Mouse (Mus musculus) bone marrow macrophage, adult 2 months (primary cell): Measurements from ENCODE around the gene Slc38a11. TPM values are rescaled to one million over a fixed set of nuclear protein-coding genes. Genes with fewer than 3 reads are reported as not detected.

Experiments used
- H3K27ac ChIP-seq: 2 replicates; pipeline ENCODE4 v1.5.1; 2012; ENCODE audit warnings: low read depth, low read length; ENCODE audit not compliant: insufficient read depth
- H3K4me1 ChIP-seq: 2 replicates; pipeline ENCODE4 v1.6.1; 2012; ENCODE audit warnings: low read length; ENCODE audit not compliant: control insufficient read depth, insufficient read depth
- H3K4me3 ChIP-seq: 2 replicates; pipeline ENCODE4 v1.5.1; 2012; ENCODE audit warnings: mild to moderate bottlenecking, low read length, moderate library complexity; ENCODE audit not compliant: insufficient read depth
- CTCF ChIP-seq: IDR thresholded peaks from 2 replicates; pipeline ENCODE4 v1.5.1; 2012; ENCODE audit warnings: low read depth, mild to moderate bottlenecking, low read length, moderate library complexity
- POLR2A ChIP-seq: IDR thresholded peaks from 2 replicates; pipeline ENCODE4 v1.6.1; 2012; ENCODE audit warnings: mild to moderate bottlenecking, low read depth, low read length, borderline replicate concordance
- polyA plus RNA-seq: library from polyadenylated mRNA; stranded (reverse); fragments of >200 nt; gene quantifications from 2 replicates; pipeline ENCODE4 v1.2.4, GENCODE M21; 2012; ENCODE audit not compliant: missing spikeins, insufficient read depth, insufficient read length

Gene Slc38a11
- polyA plus RNA-seq, 1 experiment = not detected

- Histone ChIP-seq H3K4me3 (no peak overlapping the region), H3K4me1 (no peaks in the 10 kb centered on the region), H3K27ac (no peak overlapping the region)
- TF ChIP-seq CTCF (no peak), POLR2A (no peak)
These were observed 74.1 kb downstream of the Slc38a11 start for GRCm38 (mm10) chr2:65289721-65290120.

GRCm38 (mm10) chr2:65288696-65289095, 75.1 kb downstream of the Slc38a11 start:
- Histone ChIP-seq H3K27ac (no peak overlapping the region), H3K4me3 (no peak overlapping the region), H3K4me1 (no peaks in the 10 kb centered on the region)
- TF ChIP-seq POLR2A = no peak
- TF ChIP-seq CTCF = no peak

- TF ChIP-seq POLR2A = no peak
- TF ChIP-seq CTCF = no peak
- H3K27ac ChIP-seq = no peak overlapping the region
These were observed 78.5 kb downstream of the Slc38a11 start for GRCm38 (mm10) chr2:65285380-65285779.

GRCm38 (mm10) chr2:65282979-65283378, 80.9 kb downstream of the Slc38a11 start:
- H3K27ac ChIP-seq = no peak overlapping the region
- TF ChIP-seq CTCF = no peak
- H3K4me3 ChIP-seq = no peak overlapping the region
- no peaks in the 10 kb centered on the region for H3K4me1 ChIP-seq

More at GRCm38 (mm10) chr2:65285380-65285779, 78.5 kb downstream of the Slc38a11 start:
- no peak overlapping the region for H3K4me3 ChIP-seq
- no peaks in the 10 kb centered on the region for H3K4me1 ChIP-seq

GRCm38 (mm10) chr2:65279029-65279690, 84.7 kb downstream of the Slc38a11 start:
- TF ChIP-seq CTCF = no peak
- TF ChIP-seq POLR2A = no peak
- no peak overlapping the region for H3K27ac ChIP-seq
- no peak overlapping the region; the same call in 1 of the 2 replicates for H3K4me3 ChIP-seq
- no peaks in the 10 kb centered on the region for H3K4me1 ChIP-seq

- Histone ChIP-seq H3K27ac (no peak overlapping the region), H3K4me3 (no peak overlapping the region), H3K4me1 (no peaks in the 10 kb centered on the region)
- TF ChIP-seq POLR2A = no peak
- TF ChIP-seq CTCF = no peak
These were observed 88.3 kb downstream of the Slc38a11 start for GRCm38 (mm10) chr2:65275443-65276061.

- no peak overlapping the region for H3K27ac ChIP-seq
- TF ChIP-seq CTCF = no peak
- no peak for TF ChIP-seq POLR2A
- H3K4me3 ChIP-seq = no peak overlapping the region
- no peaks in the 10 kb centered on the region for H3K4me1 ChIP-seq
These were observed 89.9 kb downstream of the Slc38a11 start for GRCm38 (mm10) chr2:65273910-65274309.

- H3K4me1 ChIP-seq = no peaks in the 10 kb centered on the region
- H3K4me3 ChIP-seq = no peak overlapping the region
- no peak overlapping the region for H3K27ac ChIP-seq
- no peak for TF ChIP-seq CTCF
- no peak for TF ChIP-seq POLR2A
These were observed 95.1 kb downstream of the Slc38a11 start for GRCm38 (mm10) chr2:65268731-65269130.

- no peaks in the 10 kb centered on the region for H3K4me1 ChIP-seq
- TF ChIP-seq CTCF (no peak), POLR2A (no peak)
- no peak overlapping the region for H3K4me3 ChIP-seq
- H3K27ac ChIP-seq = no peak overlapping the region
These were observed 96.0 kb downstream of the Slc38a11 start for GRCm38 (mm10) chr2:65267834-65268233.

GRCm38 (mm10) chr2:65266576-65267299, 97.1 kb downstream of the Slc38a11 start:
- Histone ChIP-seq H3K27ac (no peak overlapping the region), H3K4me3 (no peak overlapping the region), H3K4me1 (no peaks in the 10 kb centered on the region)
- TF ChIP-seq CTCF = no peak
- TF ChIP-seq POLR2A = no peak

Other genes starting within 250 kb of the Slc38a11 start
- 0.39 and 0.60 TPM in 2 replicates for gene Cobll1, start 124.6 kb downstream of the Slc38a11 start, polyA plus RNA-seq
- 0.13 TPM in 1 of 2 replicates, not detected in the other for gene Scn3a, start 203.6 kb upstream of the Slc38a11 start, polyA plus RNA-seq